Mouse (Mus musculus): Measurements from ENCODE around the gene Mybpc1. TPM values are rescaled to one million over a fixed set of nuclear protein-coding genes. Genes with fewer than 3 reads are reported as not detected.

Gene Mybpc1
- total and polyA plus RNA-seq, 3 experiments: not detected

- no peak overlapping the region for H3K27ac ChIP-seq (ENCODE audit: control insufficient read depth, low read depth, low read length)
- no peak for DNase-seq (ENCODE audit: low read depth, low spot score)
- H3K4me3 ChIP-seq (ENCODE audit: control insufficient read depth in 1 of 2, insufficient read depth in 1 of 2, low read depth in 2 of 2, low read length in 2 of 2): no peak overlapping the region
- H3K9me3 ChIP-seq (replicated peaks; ENCODE audit: insufficient read depth, low read length): no peaks in the 10 kb centered on the region
- no peak for TF ChIP-seq ETS1 (IDR thresholded peaks at IDR 0.05; ENCODE audit: low read depth, low read length)
- no peak for TF ChIP-seq POLR2AphosphoS2 (IDR thresholded peaks at IDR 0.05; ENCODE audit: low read length)
- no peak for TF ChIP-seq E2F4 (IDR thresholded peaks at IDR 0.05; ENCODE audit: borderline replicate concordance, low read depth, low read length)
- no peak for TF ChIP-seq SIN3A (IDR thresholded peaks at IDR 0.05; ENCODE audit: low read length)
- TF ChIP-seq ZC3H11A (IDR thresholded peaks at IDR 0.05; ENCODE audit: low read depth, low read length): no peak
- no peak for TF ChIP-seq CHD1 (IDR thresholded peaks at IDR 0.05; ENCODE audit: low read depth, low read length)
- no peak for TF ChIP-seq ZMIZ1 (IDR thresholded peaks at IDR 0.05; ENCODE audit: low read depth, low read length)
- no peak for TF ChIP-seq CHD2 (IDR thresholded peaks at IDR 0.05; ENCODE audit: low read length)
- TF ChIP-seq KAT2A (conservative IDR thresholded peaks at IDR 0.05; ENCODE audit: low read depth, low read length): no peak
- no peak for TF ChIP-seq HCFC1 (IDR thresholded peaks at IDR 0.05; ENCODE audit: low read depth, low read length)
- no peaks in the 10 kb centered on the region; a peak in 2 of 4 replicates for H3K27me3 ChIP-seq (ENCODE audit: control insufficient read depth in 1 of 2, insufficient read depth in 2 of 2, low read length in 2 of 2)
- no peaks in the 10 kb centered on the region for H3K4me1 ChIP-seq (ENCODE audit: control insufficient read depth in 1 of 2, insufficient read depth in 2 of 2, low read length in 2 of 2)
- no peaks in the 10 kb centered on the region for H3K36me3 ChIP-seq (ENCODE audit: control insufficient read depth in 1 of 2, insufficient read depth in 2 of 2, low read length in 2 of 2)
- H3K79me2 ChIP-seq (ENCODE audit: control insufficient read depth, insufficient read depth, low read length, poor library complexity): no peaks in the 10 kb centered on the region
- H3K9ac ChIP-seq (ENCODE audit: control insufficient read depth, low read depth, low read length, poor library complexity, severe bottlenecking): no peak overlapping the region
Measured at GRCm38 (mm10) chr10:88572123-88572522, 32.8 kb downstream of the Mybpc1 start.

GRCm38 (mm10) chr10:88557046-88557445, 47.9 kb downstream of the Mybpc1 start:
- H3K79me2 ChIP-seq (ENCODE audit: control insufficient read depth, insufficient read depth, low read length, poor library complexity): no peaks in the 10 kb centered on the region
- H3K9ac ChIP-seq (ENCODE audit: control insufficient read depth, low read depth, low read length, poor library complexity, severe bottlenecking): no peak overlapping the region
- H3K27me3 ChIP-seq (ENCODE audit: control insufficient read depth in 1 of 2, insufficient read depth in 2 of 2, low read length in 2 of 2): no peaks in the 10 kb centered on the region; a peak in 1 of 4 replicates
- H3K36me3 ChIP-seq (ENCODE audit: control insufficient read depth in 1 of 2, insufficient read depth in 2 of 2, low read length in 2 of 2): no peaks in the 10 kb centered on the region
- H3K9me3 ChIP-seq (replicated peaks; ENCODE audit: insufficient read depth, low read length): no peaks in the 10 kb centered on the region
- no peak overlapping the region for H3K27ac ChIP-seq (ENCODE audit: control insufficient read depth, low read depth, low read length)
- H3K4me1 ChIP-seq (ENCODE audit: control insufficient read depth in 1 of 2, insufficient read depth in 2 of 2, low read length in 2 of 2): no peaks in the 10 kb centered on the region
- no peak overlapping the region for H3K4me3 ChIP-seq (ENCODE audit: control insufficient read depth in 1 of 2, insufficient read depth in 1 of 2, low read depth in 2 of 2, low read length in 2 of 2)
- no peak for DNase-seq (ENCODE audit: low read depth, low spot score)
- TF ChIP-seq HCFC1 (IDR thresholded peaks at IDR 0.05; ENCODE audit: low read depth, low read length): no peak
- no peak for TF ChIP-seq ZMIZ1 (IDR thresholded peaks at IDR 0.05; ENCODE audit: low read depth, low read length)
- no peak for TF ChIP-seq ELF1 (IDR thresholded peaks at IDR 0.05; ENCODE audit: low read depth, low read length)
- TF ChIP-seq MYB (IDR thresholded peaks at IDR 0.05; ENCODE audit: low read depth, low read length): no peak
- no peak for TF ChIP-seq ZC3H11A (IDR thresholded peaks at IDR 0.05; ENCODE audit: low read depth, low read length)
- no peak for TF ChIP-seq MAX (IDR thresholded peaks at IDR 0.05; ENCODE audit: low read length)

- Histone ChIP-seq H3K36me3 (ENCODE audit: control insufficient read depth in 1 of 2, insufficient read depth in 2 of 2, low read length in 2 of 2) (no peaks in the 10 kb centered on the region), H3K79me2 (ENCODE audit: control insufficient read depth, insufficient read depth, low read length, poor library complexity) (no peaks in the 10 kb centered on the region)
- peak; percentile 34 for DNase-seq (ENCODE audit: low read depth, low spot score)
- no peak for TF ChIP-seq EP300 (IDR thresholded peaks at IDR 0.05; ENCODE audit: low read depth in 1 of 2, low read length in 2 of 2)
- no peak for TF ChIP-seq ZKSCAN1 (IDR thresholded peaks at IDR 0.05; ENCODE audit: low read depth, low read length)
- TF ChIP-seq POLR2AphosphoS2 (IDR thresholded peaks at IDR 0.05; ENCODE audit: low read length): no peak
- TF ChIP-seq MAZ (IDR thresholded peaks at IDR 0.05; ENCODE audit: low read depth, low read length): no peak
- TF ChIP-seq SMC3 (IDR thresholded peaks at IDR 0.05; ENCODE audit: low read depth, low read length): peak; percentile 60
- TF ChIP-seq MAX (IDR thresholded peaks at IDR 0.05; ENCODE audit: low read length): no peak
- TF ChIP-seq ZC3H11A (IDR thresholded peaks at IDR 0.05; ENCODE audit: low read depth, low read length): peak; percentile 37
- TF ChIP-seq MAFK (IDR thresholded peaks at IDR 0.05; ENCODE audit: borderline replicate concordance, low read depth, low read length): no peak
- peak; percentile 29 to 57 (median 45); a peak in 5 of 6 replicates for TF ChIP-seq CTCF (IDR thresholded peaks at IDR 0.05 in 2 of 3, conservative IDR thresholded peaks at IDR 0.05 in 1 of 3; ENCODE audit: control insufficient read depth in 1 of 3, insufficient read depth in 1 of 3, low read depth in 2 of 3, low read length in 3 of 3, poor library complexity in 1 of 3, severe bottlenecking in 1 of 3)
- no peak for TF ChIP-seq ELF1 (IDR thresholded peaks at IDR 0.05; ENCODE audit: low read depth, low read length)
- TF ChIP-seq ZMIZ1 (IDR thresholded peaks at IDR 0.05; ENCODE audit: low read depth, low read length): no peak
- TF ChIP-seq RAD21 (IDR thresholded peaks at IDR 0.05; ENCODE audit: low read depth, low read length): peak; percentile 53
- no peak for TF ChIP-seq HCFC1 (IDR thresholded peaks at IDR 0.05; ENCODE audit: low read depth, low read length)
- TF ChIP-seq SIN3A (IDR thresholded peaks at IDR 0.05; ENCODE audit: low read length): no peak
- TF ChIP-seq ETS1 (IDR thresholded peaks at IDR 0.05; ENCODE audit: low read depth, low read length): no peak
- TF ChIP-seq MXI1 (IDR thresholded peaks at IDR 0.05; ENCODE audit: low read depth, low read length): no peak
- TF ChIP-seq MYB (IDR thresholded peaks at IDR 0.05; ENCODE audit: low read depth, low read length): no peak
- TF ChIP-seq CHD1 (IDR thresholded peaks at IDR 0.05; ENCODE audit: low read depth, low read length): no peak
- TF ChIP-seq KAT2A (conservative IDR thresholded peaks at IDR 0.05; ENCODE audit: low read depth, low read length): no peak
- no peak for TF ChIP-seq TBP (IDR thresholded peaks at IDR 0.05; ENCODE audit: low read depth, low read length)
- no peak for TF ChIP-seq GATA1 (IDR thresholded peaks at IDR 0.05; ENCODE audit: low read depth, low read length)
- TF ChIP-seq RCOR1 (IDR thresholded peaks at IDR 0.05; ENCODE audit: low read depth, low read length): no peak
- TF ChIP-seq UBTF (IDR thresholded peaks at IDR 0.05; ENCODE audit: borderline replicate concordance, insufficient read depth, low read depth, low read length): no peak
Measured at GRCm38 (mm10) chr10:88552738-88553137, 52.2 kb downstream of the Mybpc1 start.

More at GRCm38 (mm10) chr10:88552738-88553137, 52.2 kb downstream of the Mybpc1 start:
- Histone ChIP-seq H3K27me3 (ENCODE audit: control insufficient read depth in 1 of 2, insufficient read depth in 2 of 2, low read length in 2 of 2) (no peaks in the 10 kb centered on the region; a peak in 1 of 4 replicates), H3K4me1 (ENCODE audit: control insufficient read depth in 1 of 2, insufficient read depth in 2 of 2, low read length in 2 of 2) (no peaks in the 10 kb centered on the region), H3K27ac (ENCODE audit: control insufficient read depth, low read depth, low read length) (no peak overlapping the region), H3K9ac (ENCODE audit: control insufficient read depth, low read depth, low read length, poor library complexity, severe bottlenecking) (no peak overlapping the region), H3K4me3 (ENCODE audit: control insufficient read depth in 1 of 2, insufficient read depth in 1 of 2, low read depth in 2 of 2, low read length in 2 of 2) (no peak overlapping the region), H3K9me3 (replicated peaks; ENCODE audit: insufficient read depth, low read length) (no peaks in the 10 kb centered on the region)
